Mouse (Mus musculus) heart, adult 2 months (tissue): ENCODE data around the gene Snx11. TPM values are rescaled to one million over a fixed set of nuclear protein-coding genes. Genes with fewer than 3 reads are reported as not detected.

Experiments
- DNase-seq, 2 experiments: peaks; one replicate each; pipeline ENCODE4 v3.0.0; 2021
- H3K27ac ChIP-seq: fragments of 200-600 bp; 2 replicates; pipeline ENCODE4 v1.8.1; 2022
- H3K27me3 ChIP-seq: fragments of 200-500 bp; 2 replicates; pipeline ENCODE4 v1.6.1; 2012; ENCODE audit warnings: mild to moderate bottlenecking, low read length, inconsistent platforms, mixed read lengths; ENCODE audit not compliant: control insufficient read depth, insufficient read depth
- H3K36me3 ChIP-seq: fragments of 200-500 bp; 2 replicates; pipeline ENCODE4 v1.6.1; 2012; ENCODE audit warnings: low read length, inconsistent platforms; ENCODE audit not compliant: control insufficient read depth, insufficient read depth
- H3K4me1 ChIP-seq: fragments of 200-500 bp; 2 replicates; pipeline ENCODE4 v1.6.1; 2011; ENCODE audit warnings: low read length; ENCODE audit not compliant: control insufficient read depth, insufficient read depth
- H3K4me3 ChIP-seq: fragments of 200-600 bp; 2 replicates; pipeline ENCODE4 v1.8.1; 2022
- H3K79me2 ChIP-seq: fragments of 200-500 bp; replicated peaks from 2 replicates; pipeline ENCODE4 v1.6.1; 2012; ENCODE audit warnings: mild to moderate bottlenecking, inconsistent platforms, low read length, moderate library complexity, mixed read lengths; ENCODE audit not compliant: control insufficient read depth, insufficient read depth
- H3K9ac ChIP-seq: fragments of 200-500 bp; 2 replicates; pipeline ENCODE4 v1.6.1; 2012; ENCODE audit warnings: low read depth, mild to moderate bottlenecking, control low read depth, inconsistent platforms, low read length, mixed read lengths
- CTCF ChIP-seq: fragments of 200-600 bp; IDR thresholded peaks from 2 replicates; pipeline ENCODE4 v1.8.1; 2022; ENCODE audit warnings: antibody characterized with exemption, mild to moderate bottlenecking, moderate library complexity
- EP300 ChIP-seq: fragments of 200-500 bp; IDR thresholded peaks from 2 replicates; pipeline ENCODE4 v1.6.1; 2011; ENCODE audit warnings: low read depth, low read length, control low read depth; ENCODE audit not compliant: insufficient read depth
- POLR2A ChIP-seq: fragments of 200-500 bp; IDR thresholded peaks from 2 replicates; pipeline ENCODE4 v1.6.1; 2011; ENCODE audit warnings: mild to moderate bottlenecking, low read depth, low read length, control low read depth; ENCODE audit not compliant: insufficient read depth
- WGBS: fragments of 180-500 bp; shearing (Covaris S2); methylation state at CpG from one replicate; pipeline ENCODE4 v1.1.7; 2018; 5-methylcytosine and 5-hydroxymethylcytosine counted together
- intact Hi-C: fragments of 180-260 bp; cut with DNase I; formaldehyde crosslinking; loops from one replicate; pipeline ENCODE4 v1.15.1; 2025
- polyA plus RNA-seq: library from polyadenylated mRNA; depleted of rRNA; stranded (reverse); fragments of >200 nt; gene quantifications from 2 replicates; pipeline ENCODE4 v1.2.3, GENCODE M21; 2012
- total RNA-seq, 2 experiments: library from RNA; stranded (reverse); gene quantifications; 2 replicates each; pipeline ENCODE4 v1.2.3; 2021

Snx11 gene
- total and polyA plus RNA-seq, 3 experiments: 11.1 to 12.5 (median 11.6) TPM

- Histone ChIP-seq H3K4me1 (no peaks in the 10 kb centered on the region), H3K79me2 (no peaks in the 10 kb centered on the region), H3K9ac (no peak overlapping the region), H3K36me3 (peaks cover 2% of the 10 kb centered on the region), H3K27ac (no peak overlapping the region), H3K27me3 (no peaks in the 10 kb centered on the region), H3K4me3 (no peak overlapping the region)
- intact Hi-C loops: no loop called here
- DNase-seq: no peak
- WGBS: 94% methylated on average over 5 of the region's 5 CpGs
- no peak for TF ChIP-seq POLR2A
- no peak for TF ChIP-seq EP300
- no peak for TF ChIP-seq CTCF
Observed at GRCm38 (mm10) chr11:96805606-96806005, 28.2 kb upstream of the Snx11 start.

GRCm38 (mm10) chr11:96799511-96799910 lies 22.2 kb upstream of the Snx11 start:
- no peak for DNase-seq
- H3K79me2 ChIP-seq: 0 out of 2 replicates have a peak, but pooled peaks cover 1% of the 10 kb centered on the region
- intact Hi-C loops: no loop called here
- no peaks in the 10 kb centered on the region; the same call in 1 of the 2 replicates for H3K4me1 ChIP-seq
- 89% methylated on average over 2 of the region's 2 CpGs for WGBS
- H3K27me3 ChIP-seq: no peaks in the 10 kb centered on the region
- TF ChIP-seq POLR2A (no peak), CTCF (no peak), EP300 (no peak)
- no peak overlapping the region for H3K4me3 ChIP-seq
- H3K27ac ChIP-seq: no peak overlapping the region
- H3K36me3 ChIP-seq: peaks cover 2% of the 10 kb centered on the region
- no peak overlapping the region for H3K9ac ChIP-seq

- Histone ChIP-seq H3K4me3 (no peak overlapping the region), H3K4me1 (peaks cover 2% of the 10 kb centered on the region), H3K79me2 (0 out of 2 replicates have a peak, but pooled peaks cover 1% of the 10 kb centered on the region), H3K27me3 (no peaks in the 10 kb centered on the region), H3K27ac (no peak overlapping the region), H3K36me3 (peaks cover 15% of the 10 kb centered on the region), H3K9ac (no peak overlapping the region)
- WGBS: 51% methylated on average over 1 of the region's 1 CpGs
- no peak for TF ChIP-seq POLR2A
- peak; percentile 60 for TF ChIP-seq CTCF
- no peak for DNase-seq
- intact Hi-C loops: no loop called here
Observed at GRCm38 (mm10) chr11:96796586-96796985, 19.2 kb upstream of the Snx11 start.

- no peaks in the 10 kb centered on the region for H3K27me3 ChIP-seq
- no peak for TF ChIP-seq CTCF
- peaks cover 13% of the 10 kb centered on the region for H3K36me3 ChIP-seq
- 99% methylated on average over 2 of the region's 2 CpGs for WGBS
- no peak overlapping the region for H3K9ac ChIP-seq
- no peak overlapping the region for H3K4me3 ChIP-seq
- no peak for DNase-seq
- H3K27ac ChIP-seq: no peak overlapping the region
- H3K4me1 ChIP-seq: peaks cover 2% of the 10 kb centered on the region
- H3K79me2 ChIP-seq: 0 out of 2 replicates have a peak, but pooled peaks cover 1% of the 10 kb centered on the region
- intact Hi-C loops: no loop called here
Observed at GRCm38 (mm10) chr11:96796081-96796480, 18.7 kb upstream of the Snx11 start.

GRCm38 (mm10) chr11:96795491-96795890 lies 18.1 kb upstream of the Snx11 start:
- no peak overlapping the region for H3K9ac ChIP-seq
- H3K4me1 ChIP-seq: peaks cover 4% of the 10 kb centered on the region
- no peaks in the 10 kb centered on the region for H3K27me3 ChIP-seq
- WGBS: 88% methylated on average over 13 of the region's 13 CpGs
- peaks cover 13% of the 10 kb centered on the region for H3K36me3 ChIP-seq
- no peak overlapping the region for H3K4me3 ChIP-seq
- H3K79me2 ChIP-seq: 0 out of 2 replicates have a peak, but pooled peaks cover 1% of the 10 kb centered on the region
- intact Hi-C loops: no loop called here
- no peak for DNase-seq
- TF ChIP-seq CTCF: no peak
- no peak for TF ChIP-seq POLR2A
- no peak for TF ChIP-seq EP300
- H3K27ac ChIP-seq: no peak overlapping the region

- Histone ChIP-seq H3K27ac (no peak overlapping the region), H3K9ac (no peak overlapping the region), H3K4me3 (no peak overlapping the region), H3K79me2 (peaks cover 3% of the 10 kb centered on the region; the same call in 1 of the 2 replicates), H3K36me3 (peaks cover 15% of the 10 kb centered on the region), H3K27me3 (no peaks in the 10 kb centered on the region), H3K4me1 (peaks cover 8% of the 10 kb centered on the region)
- DNase-seq: no peak
- intact Hi-C loops: no loop called here
- TF ChIP-seq POLR2A: no peak
- no peak for TF ChIP-seq EP300
- TF ChIP-seq CTCF: no peak
- WGBS: 15% methylated on average over 1 of the region's 1 CpGs
Observed at GRCm38 (mm10) chr11:96790681-96791080, 13.3 kb upstream of the Snx11 start.
